Mouse (Mus musculus) small intestine, adult 2 months (tissue): Measurements from ENCODE around the gene Nr4a1. TPM values are rescaled to one million over a fixed set of nuclear protein-coding genes. Genes with fewer than 3 reads are reported as not detected.

Source experiments
- H3K27ac ChIP-seq: fragments of 200-500 bp; 2 replicates; pipeline ENCODE4 v1.5.1; 2012; ENCODE audit warnings: low read depth, low read length, control low read depth, inconsistent platforms; ENCODE audit not compliant: insufficient read depth
- H3K27me3 ChIP-seq: fragments of 200-500 bp; 2 replicates; pipeline ENCODE4 v1.6.1; 2012; ENCODE audit warnings: mild to moderate bottlenecking, moderate library complexity, low read length, inconsistent platforms; ENCODE audit not compliant: control insufficient read depth, insufficient read depth
- H3K36me3 ChIP-seq: fragments of 200-500 bp; 2 replicates; pipeline ENCODE4 v1.6.1; 2012; ENCODE audit warnings: mild to moderate bottlenecking, low read length, control low read depth, inconsistent platforms; ENCODE audit not compliant: control insufficient read depth, insufficient read depth
- H3K4me1 ChIP-seq: fragments of 200-500 bp; 2 replicates; pipeline ENCODE4 v1.6.1; 2012; ENCODE audit warnings: low read length, inconsistent platforms, mixed read lengths; ENCODE audit not compliant: control insufficient read depth, insufficient read depth, insufficient read length
- H3K4me3 ChIP-seq: fragments of 200-500 bp; 2 replicates; pipeline ENCODE4 v1.5.1; 2012; ENCODE audit warnings: low read depth, mild to moderate bottlenecking, control low read depth, inconsistent platforms, low read length, moderate library complexity
- CTCF ChIP-seq: fragments of 200-500 bp; IDR thresholded peaks from 2 replicates; pipeline ENCODE4 v1.5.1; 2012; ENCODE audit warnings: low read depth, mild to moderate bottlenecking, control low read depth, inconsistent platforms, low read length, moderate library complexity, mixed read lengths; ENCODE audit not compliant: insufficient replicate concordance, insufficient read length; ENCODE audit errors: extremely low read depth
- POLR2A ChIP-seq: fragments of 200-500 bp; IDR thresholded peaks from 2 replicates; pipeline ENCODE4 v1.6.1; 2012; ENCODE audit warnings: low read depth, mild to moderate bottlenecking, control low read depth, inconsistent platforms, low read length, moderate library complexity
- WGBS: fragments of 180-500 bp; shearing (Covaris S2); methylation state at CpG from one replicate; pipeline ENCODE4 v1.1.7; 2018; 5-methylcytosine and 5-hydroxymethylcytosine counted together
- polyA plus RNA-seq: library from polyadenylated mRNA; depleted of rRNA; stranded (reverse); fragments of >200 nt; gene quantifications from 2 replicates; pipeline ENCODE4 v1.2.3, GENCODE M21; 2012; rRNA removed

Nr4a1 gene
- 6.5 and 9.7 TPM in 2 replicates for polyA plus RNA-seq

- Histone ChIP-seq H3K4me1 (peaks cover 6% of the 10 kb centered on the region), H3K27ac (0 out of 2 replicates have a peak within 1 kb of the TSS, but pooled peaks have one; percentile 31), H3K4me3 (peak within 1 kb of the TSS; percentile 57), H3K36me3 (no peaks in the 10 kb centered on the region), H3K27me3 (peaks cover 9% of the 10 kb centered on the region)
- no peak for TF ChIP-seq POLR2A
- no peak for TF ChIP-seq CTCF
- 3% methylated on average over 79 of the region's 82 CpGs for WGBS
These were observed at the start of gene Nr4a1 for GRCm38 (mm10) chr15:101253886-101254795. Gene Nr4a1 (plus strand): TSS chr15:101254269.

- H3K27me3 ChIP-seq, result no peaks in the 10 kb centered on the region
- no peak overlapping the region for H3K4me3 ChIP-seq
- H3K4me1 ChIP-seq, result no peaks in the 10 kb centered on the region; the same call in none of the 2 replicates
- peaks cover 85% of the 10 kb centered on the region for H3K36me3 ChIP-seq
- no peak overlapping the region for H3K27ac ChIP-seq
- 78% methylated on average over 7 of the region's 7 CpGs for WGBS
- no peak for TF ChIP-seq POLR2A
- no peak for TF ChIP-seq CTCF
These were observed 49.3 kb upstream of the Nr4a1 start for GRCm38 (mm10) chr15:101204781-101205180.

GRCm38 (mm10) chr15:101210228-101210627 lies 43.8 kb upstream of the Nr4a1 start:
- Histone ChIP-seq H3K27me3 (no peaks in the 10 kb centered on the region), H3K36me3 (peaks cover 65% of the 10 kb centered on the region), H3K4me3 (no peak overlapping the region), H3K4me1 (no peaks in the 10 kb centered on the region; the same call in 1 of the 2 replicates), H3K27ac (no peak overlapping the region)
- WGBS, result 71% methylated on average over 6 of the region's 6 CpGs
- TF ChIP-seq POLR2A (no peak), CTCF (peak; percentile 73; the same call in 1 of the 2 replicates)

GRCm38 (mm10) chr15:101210998-101211613 lies 43.0 kb upstream of the Nr4a1 start:
- H3K4me1 ChIP-seq, result no peaks in the 10 kb centered on the region; the same call in 1 of the 2 replicates
- no peak overlapping the region for H3K4me3 ChIP-seq
- no peak overlapping the region for H3K27ac ChIP-seq
- no peaks in the 10 kb centered on the region for H3K27me3 ChIP-seq
- TF ChIP-seq CTCF, result no peak
- TF ChIP-seq POLR2A, result no peak
- H3K36me3 ChIP-seq, result peaks cover 59% of the 10 kb centered on the region
- 78% methylated on average over 14 of the region's 14 CpGs for WGBS

GRCm38 (mm10) chr15:101212435-101212834 lies 41.6 kb upstream of the Nr4a1 start:
- 39% methylated on average over 14 of the region's 14 CpGs for WGBS

GRCm38 (mm10) chr15:101215136-101215535 lies 38.9 kb upstream of the Nr4a1 start:
- 70% methylated on average over 2 of the region's 2 CpGs for WGBS
- Histone ChIP-seq H3K4me1 (no peaks in the 10 kb centered on the region), H3K27ac (no peak overlapping the region), H3K36me3 (peaks cover 30% of the 10 kb centered on the region), H3K4me3 (no peak overlapping the region), H3K27me3 (no peaks in the 10 kb centered on the region)
- TF ChIP-seq POLR2A, result no peak
- no peak for TF ChIP-seq CTCF

More at GRCm38 (mm10) chr15:101212435-101212834, 41.6 kb upstream of the Nr4a1 start:
- H3K4me1 ChIP-seq, result no peaks in the 10 kb centered on the region; the same call in 1 of the 2 replicates
- peaks cover 48% of the 10 kb centered on the region for H3K36me3 ChIP-seq
- no peak overlapping the region for H3K27ac ChIP-seq
- no peak for TF ChIP-seq CTCF
- TF ChIP-seq POLR2A, result no peak
- H3K4me3 ChIP-seq, result no peak overlapping the region
- H3K27me3 ChIP-seq, result no peaks in the 10 kb centered on the region

- Histone ChIP-seq H3K27ac (no peak overlapping the region), H3K4me1 (no peaks in the 10 kb centered on the region), H3K4me3 (no peak overlapping the region), H3K27me3 (no peaks in the 10 kb centered on the region), H3K36me3 (peaks cover 23% of the 10 kb centered on the region)
- WGBS, result 85% methylated on average over 4 of the region's 4 CpGs
- TF ChIP-seq CTCF (no peak), POLR2A (no peak)
These were observed 38.0 kb upstream of the Nr4a1 start for GRCm38 (mm10) chr15:101216036-101216435.
